Mouse (Mus musculus): ENCODE measurements around the gene Trf.
"Not testable (repeated sequence)": the region's sequence is repeated elsewhere in the genome, so short reads cannot be mapped to it uniquely, and the experiment has no call there.

Gene Trf

GRCm38 (mm10) chr9:103224721-103225120 lies 5.5 kb downstream of the Trf start:
- no peak for DNase-seq (ENCODE audit: low read depth, low spot score)

DNA sequence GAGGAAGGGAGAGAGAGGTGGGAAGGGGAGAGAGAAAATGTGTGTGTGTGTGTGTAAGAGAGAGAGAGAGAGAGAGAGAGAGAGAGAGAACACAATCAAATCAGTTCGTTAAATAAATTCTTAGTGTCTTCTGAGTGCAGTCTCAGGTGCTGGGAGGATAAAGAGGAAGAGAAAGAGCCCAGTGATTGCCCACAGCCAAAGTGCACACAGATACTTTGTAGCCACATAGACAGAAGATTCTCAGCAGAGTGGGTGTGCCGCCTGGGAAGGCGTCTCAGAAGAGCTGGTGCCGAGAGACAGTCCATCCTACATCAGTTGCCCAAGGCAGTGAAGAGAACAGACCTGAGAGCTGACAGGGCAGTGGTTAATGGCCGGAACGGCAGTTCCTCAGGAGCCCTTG lies 16.0 kb downstream of the Trf start:
- DNase-seq (ENCODE audit: low read depth, low spot score) = no peak

DNA sequence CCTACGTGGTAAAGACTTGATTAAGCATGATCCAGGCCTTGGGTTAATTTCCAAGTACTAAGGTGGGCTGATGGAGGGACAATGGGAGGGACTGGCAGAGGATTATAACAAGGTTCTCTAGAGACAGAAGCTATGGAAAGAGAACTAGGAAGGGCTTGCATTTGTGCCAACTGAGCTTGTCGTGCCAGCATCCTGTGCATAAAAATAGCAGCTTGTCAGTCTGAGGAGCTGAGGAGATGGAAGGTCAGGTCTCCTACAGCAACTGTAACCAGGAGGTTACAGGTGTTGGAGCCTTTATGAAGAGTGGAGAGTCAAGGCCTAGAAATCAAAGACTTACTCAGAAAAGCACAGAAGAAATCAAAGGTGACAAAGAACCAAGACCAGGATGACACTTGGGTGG lies 16.6 kb downstream of the Trf start:
- no peak for DNase-seq (ENCODE audit: low read depth, low spot score)

DNA sequence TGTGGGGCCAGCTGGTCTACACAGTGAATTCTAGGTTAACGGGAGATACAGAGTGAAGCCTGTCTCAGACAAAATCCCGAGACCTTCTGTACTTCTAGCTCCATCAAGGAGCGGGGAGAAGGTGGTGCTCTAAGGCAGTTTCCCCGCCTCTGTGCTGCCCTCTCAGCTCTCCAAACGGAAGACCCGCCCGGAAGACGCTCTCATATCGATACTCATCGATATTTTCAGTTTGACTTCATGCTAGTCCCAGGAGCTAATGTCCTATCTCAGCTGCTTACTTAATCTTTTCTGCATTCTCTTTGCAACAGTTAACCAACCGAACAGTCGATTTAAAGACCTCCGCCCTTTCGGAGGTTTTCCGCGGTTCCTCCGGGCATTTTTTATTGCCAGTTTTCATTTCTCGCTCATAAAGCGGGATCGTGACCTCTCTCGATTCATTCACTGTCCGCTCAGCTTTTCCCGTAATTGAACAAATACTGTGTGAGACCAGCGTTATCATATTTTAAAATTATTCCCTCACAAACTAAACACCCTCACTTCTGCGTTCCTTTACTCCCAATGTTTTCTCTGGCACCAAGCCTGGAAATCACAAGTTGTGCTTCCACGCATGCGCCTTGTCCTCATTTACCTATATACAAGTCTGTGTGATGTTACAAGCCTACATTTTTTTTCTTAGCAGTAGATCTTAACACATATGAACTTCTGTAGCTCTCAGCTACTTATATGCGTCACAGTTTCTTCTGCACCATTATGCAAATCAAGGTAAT lies 17.4 kb downstream of the Trf start:
- DNase-seq (ENCODE audit: low read depth, low spot score) = no peak

DNA sequence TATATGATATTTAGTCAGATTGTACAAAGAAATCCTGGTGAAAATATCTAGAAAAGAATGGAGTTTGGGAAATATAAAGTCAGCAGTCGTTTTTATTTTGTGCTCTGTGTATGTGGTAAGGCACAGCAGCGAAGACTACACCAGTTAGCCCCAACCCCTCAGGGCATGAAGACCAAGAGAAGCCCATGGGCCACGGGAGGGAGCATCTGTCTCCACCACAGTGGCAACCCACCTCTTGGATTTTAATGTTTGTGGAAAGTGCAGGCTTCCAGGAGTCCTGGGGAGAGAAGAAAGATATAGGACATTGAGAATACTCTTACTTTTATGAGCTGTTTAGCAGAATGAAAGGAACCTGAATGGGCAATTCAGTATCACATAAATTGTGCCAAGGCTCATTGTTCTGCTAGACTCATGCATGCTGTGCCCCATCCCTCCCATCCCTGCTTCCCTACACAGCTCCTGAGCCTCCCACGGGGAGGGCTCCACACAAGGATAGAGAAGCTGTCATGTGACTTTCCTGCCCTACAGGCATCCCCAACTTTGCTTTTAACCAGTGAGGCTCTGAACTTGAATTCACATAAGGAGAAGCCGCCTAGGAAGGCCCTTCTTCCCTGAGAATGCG lies 21.3 kb downstream of the Trf start:
- no peak for DNase-seq (ENCODE audit: low read depth, low spot score)

DNA sequence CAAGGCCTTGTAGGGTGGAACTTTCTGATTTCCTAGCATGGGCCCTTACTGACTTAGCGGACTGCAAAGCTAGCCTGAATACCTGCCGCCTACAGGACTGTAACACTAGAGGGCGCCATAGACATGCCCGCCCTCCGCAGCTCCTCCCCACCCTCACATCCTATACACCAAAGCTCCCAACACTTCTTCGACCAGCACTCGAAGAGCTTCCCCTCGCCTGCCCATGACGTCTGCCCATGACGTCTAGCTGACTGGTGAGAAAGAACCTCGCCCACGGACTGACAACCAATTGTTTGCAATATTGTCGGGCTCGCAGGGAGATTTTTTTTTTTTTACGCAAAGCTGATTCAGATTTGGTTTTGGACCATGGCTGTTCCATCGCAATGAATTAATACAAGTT lies 22.4 kb downstream of the Trf start:
- DNase-seq (ENCODE audit: low read depth, low spot score) = peak; percentile 65

DNA sequence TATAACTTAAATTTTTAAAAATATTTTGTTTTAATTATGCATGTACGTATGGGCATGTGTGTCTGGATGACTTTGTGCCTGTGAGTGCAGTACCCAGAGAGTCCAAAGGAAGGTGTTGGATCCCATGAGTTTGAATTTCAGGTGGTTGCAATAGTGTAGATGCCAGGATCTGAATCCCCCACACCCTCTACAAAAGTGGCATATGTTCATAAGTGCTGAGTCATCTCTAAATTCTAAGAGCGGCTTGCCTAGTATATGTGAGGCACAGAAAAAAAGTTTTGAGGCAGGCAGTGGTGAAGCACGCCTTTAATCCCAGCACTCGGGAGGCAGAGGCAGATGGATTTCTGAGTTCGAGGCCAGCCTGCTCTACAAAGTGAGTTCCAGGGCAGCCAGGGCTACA lies 24.5 kb downstream of the Trf start:
- peak; percentile 9 for DNase-seq (ENCODE audit: low read depth, low spot score)

GRCm38 (mm10) chr9:103201561-103202260 lies 28.5 kb downstream of the Trf start, which contains the start of gene Srprb:
TSS of gene Srprb (minus strand) at chr9:103202137.
- DNase-seq (ENCODE audit: low read depth, low spot score) = peak; percentile 91

GRCm38 (mm10) chr9:103188416-103188815 lies 41.8 kb downstream of the Trf start:
- no peak for DNase-seq (ENCODE audit: low read depth, low spot score)

GRCm38 (mm10) chr9:103186747-103187146 lies 43.5 kb downstream of the Trf start:
- DNase-seq (ENCODE audit: low read depth, low spot score) = no peak

DNA sequence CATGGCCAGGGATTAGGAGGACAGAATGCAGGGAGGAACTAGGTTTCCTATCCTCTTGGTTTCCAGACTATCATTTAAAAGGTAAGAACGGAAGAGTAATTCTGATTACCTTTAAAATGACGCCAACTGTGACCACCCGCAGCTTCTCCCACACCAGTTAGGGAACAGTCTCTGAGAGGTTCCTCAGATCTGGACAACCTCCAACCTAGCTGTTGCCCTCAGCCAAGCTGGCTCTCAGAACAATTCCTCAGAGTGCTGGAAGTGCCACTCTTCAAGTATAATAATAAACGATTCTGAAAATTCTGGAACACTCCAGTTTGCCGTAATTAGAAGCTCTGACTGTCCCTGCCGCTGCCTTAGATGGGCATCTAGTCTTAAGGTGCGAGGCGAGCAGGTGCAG lies 44.3 kb downstream of the Trf start:
- DNase-seq (ENCODE audit: low read depth, low spot score) = no peak

DNA sequence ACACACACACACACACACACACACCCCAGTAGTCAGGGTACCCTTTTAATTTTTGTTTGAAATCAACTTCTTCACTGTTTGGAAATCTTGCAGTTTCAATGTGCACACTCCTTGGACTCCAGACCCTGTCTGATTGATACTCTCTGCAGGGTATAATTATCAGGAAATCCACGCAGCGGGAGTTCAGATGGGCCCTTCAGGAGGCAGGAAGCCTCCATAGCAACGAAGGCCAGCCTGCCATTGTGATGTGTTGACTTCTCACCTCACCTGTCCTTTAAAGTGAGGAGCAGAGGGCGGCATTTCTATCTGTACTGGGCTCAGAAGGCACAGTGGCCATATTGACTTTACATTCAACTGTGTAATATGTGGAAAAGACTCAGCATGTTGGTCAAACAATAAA lies 45.4 kb downstream of the Trf start:
- no peak for DNase-seq (ENCODE audit: low read depth, low spot score)

DNA sequence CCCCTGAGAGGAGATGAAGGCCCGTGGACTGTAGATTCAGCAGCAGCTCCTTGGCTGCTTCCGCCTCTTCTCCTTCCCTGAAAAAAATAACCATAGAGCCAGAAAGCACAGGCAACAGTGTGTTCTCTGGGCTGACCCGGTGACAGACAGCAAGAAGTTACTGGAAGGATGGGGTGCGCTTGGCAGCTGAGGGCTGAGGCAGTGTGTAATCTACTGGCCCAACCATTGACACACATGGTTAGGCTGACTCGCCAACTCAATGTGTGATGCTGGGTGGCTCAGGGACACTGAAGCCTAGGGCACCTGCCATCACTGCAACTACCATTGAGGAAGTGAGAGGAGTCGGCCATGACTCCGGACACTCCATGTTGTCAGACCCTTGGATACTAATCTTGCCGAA lies 48.4 kb downstream of the Trf start:
- DNase-seq (ENCODE audit: low read depth, low spot score) = no peak

- no peak for DNase-seq (ENCODE audit: low read depth, low spot score)
These were observed 49.3 kb downstream of the Trf start for GRCm38 (mm10) chr9:103180807-103181565.

DNA sequence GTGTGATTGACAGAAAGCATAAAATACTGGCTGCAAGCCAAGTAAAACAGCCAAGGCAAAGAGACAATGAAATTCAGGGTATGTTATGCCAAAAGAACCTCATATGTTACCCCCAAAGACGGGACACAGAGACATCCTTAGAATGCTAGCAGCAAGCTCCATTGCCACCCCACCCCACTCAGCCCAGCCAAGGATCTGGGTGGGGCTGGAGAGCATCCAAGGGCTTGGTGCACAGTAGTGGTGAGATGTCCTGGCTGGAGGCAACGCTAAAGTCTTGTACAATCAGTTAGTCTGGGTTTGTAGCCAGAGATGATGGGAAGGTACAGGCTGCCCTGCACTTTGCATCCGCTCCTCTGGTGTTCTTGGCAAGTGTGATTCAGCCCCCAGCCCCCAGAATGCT lies 49.9 kb downstream of the Trf start:
- DNase-seq (ENCODE audit: low read depth, low spot score) = peak; percentile 73

- DNase-seq (ENCODE audit: low read depth, low spot score) = peak; percentile 10
These were observed 54.6 kb downstream of the Trf start for GRCm38 (mm10) chr9:103175692-103176091.

DNA sequence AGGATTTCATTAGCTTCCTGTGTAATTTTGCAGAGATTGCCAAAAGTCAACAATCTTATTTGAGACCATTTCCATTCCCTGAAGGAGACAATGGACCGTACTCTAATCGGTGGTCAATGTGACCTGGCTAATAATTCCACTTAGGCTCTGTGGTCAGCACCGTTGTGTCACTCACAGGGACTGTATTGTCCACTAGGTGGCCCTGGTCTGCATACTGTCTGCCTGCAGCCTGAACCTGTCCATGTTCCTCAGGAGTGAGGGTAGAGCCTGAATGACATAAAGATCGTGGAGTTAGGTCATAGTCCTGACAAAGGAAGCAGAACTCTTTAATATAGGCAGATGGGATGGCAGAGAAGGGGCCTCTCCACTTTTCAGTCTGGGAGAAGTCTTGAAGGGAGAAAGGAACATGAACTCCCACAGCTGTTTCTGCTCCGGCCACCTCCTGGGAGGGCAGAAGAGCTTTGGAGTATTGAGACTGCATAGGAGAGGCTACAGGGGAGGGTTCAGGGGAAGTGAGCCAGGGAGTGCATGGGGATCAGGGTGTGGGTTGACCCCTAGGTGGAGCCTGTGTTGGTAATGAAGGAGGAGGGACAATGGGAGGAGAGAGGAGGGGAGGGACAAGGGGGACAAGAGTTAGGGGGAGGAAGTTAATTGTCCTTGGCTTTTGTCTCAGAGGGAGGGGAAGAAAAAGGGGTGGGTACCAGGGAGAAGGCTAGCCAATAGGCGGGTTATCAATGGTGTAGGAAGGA lies 55.3 kb downstream of the Trf start:
- DNase-seq (ENCODE audit: low read depth, low spot score) = peak; percentile 16

GRCm38 (mm10) chr9:103168771-103169170 lies 61.5 kb downstream of the Trf start:
- DNase-seq (ENCODE audit: low read depth, low spot score) = no peak

GRCm38 (mm10) chr9:103168046-103168445 lies 62.2 kb downstream of the Trf start:
- no peak for DNase-seq (ENCODE audit: low read depth, low spot score)

DNA sequence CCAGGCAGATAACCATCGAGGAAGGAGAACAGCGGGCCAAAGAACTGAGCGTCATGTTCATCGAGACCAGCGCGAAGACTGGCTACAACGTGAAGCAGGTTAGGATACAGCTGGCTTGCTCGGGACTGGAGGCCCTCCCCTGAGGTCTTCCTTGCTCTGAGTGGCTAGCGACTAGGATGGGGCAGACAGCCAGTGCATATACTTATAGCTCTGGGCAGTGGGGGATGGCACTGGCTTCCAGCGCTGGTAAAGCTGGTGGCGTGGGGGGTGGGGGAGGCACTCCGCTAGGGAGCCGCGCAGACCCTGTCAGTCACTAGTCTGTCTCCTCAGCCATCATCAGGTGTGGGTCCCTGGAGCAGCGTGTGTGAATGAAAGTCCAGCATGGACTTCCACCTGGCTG lies 66.4 kb downstream of the Trf start:
- DNase-seq (ENCODE audit: low read depth, low spot score) = no peak

DNA sequence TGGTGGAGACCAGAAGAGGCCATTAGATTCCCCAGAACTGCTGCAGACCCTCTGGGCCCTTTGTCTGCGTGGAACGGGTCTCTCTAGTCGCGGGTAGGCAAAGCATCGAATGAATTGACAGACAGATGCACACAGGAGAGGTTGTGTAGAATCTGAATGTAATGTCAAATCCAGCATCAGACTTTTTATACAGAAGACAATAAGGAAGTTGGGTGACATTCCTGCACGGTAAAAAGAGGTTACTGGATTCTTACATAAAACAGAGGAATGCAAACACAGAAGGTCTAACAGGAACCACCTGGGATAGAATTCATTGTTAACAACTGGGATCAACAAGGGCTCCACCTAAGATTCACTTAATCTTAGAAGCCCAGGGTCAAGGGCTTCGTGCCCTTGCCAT lies 75.1 kb downstream of the Trf start:
- DNase-seq (ENCODE audit: low read depth, low spot score) = not testable (repeated sequence)
